Mouse (Mus musculus) ovary, adult 18-20 months (tissue): Measurements from ENCODE around the gene Ramac.
A peak's percentile ranks its signal among the peaks of the same experiment; 100 is the strongest.

Experiments used
- DNase-seq: peaks from one replicate; pipeline ENCODE4 v3.0.0; 2022; ENCODE audit warnings: low spot score, mixed read lengths

Gene Ramac

GRCm38 (mm10) chr7:81777667-81778218, 15.0 kb downstream of the Ramac start:
- DNase-seq = no peak

GRCm38 (mm10) chr7:81788536-81788935, 25.8 kb downstream of the Ramac start:
- DNase-seq = no peak

GRCm38 (mm10) chr7:81789095-81789757, 26.5 kb downstream of the Ramac start, which contains the start of gene 3110040N11Rik:
TSS of gene 3110040N11Rik (minus strand) at chr7:81789478.
- peak; percentile 75 for DNase-seq

- DNase-seq = no peak
Measured at GRCm38 (mm10) chr7:81806067-81806466, 43.3 kb downstream of the Ramac start.
